Mouse (Mus musculus): ENCODE measurements around the gene Tubd1.

DNA sequence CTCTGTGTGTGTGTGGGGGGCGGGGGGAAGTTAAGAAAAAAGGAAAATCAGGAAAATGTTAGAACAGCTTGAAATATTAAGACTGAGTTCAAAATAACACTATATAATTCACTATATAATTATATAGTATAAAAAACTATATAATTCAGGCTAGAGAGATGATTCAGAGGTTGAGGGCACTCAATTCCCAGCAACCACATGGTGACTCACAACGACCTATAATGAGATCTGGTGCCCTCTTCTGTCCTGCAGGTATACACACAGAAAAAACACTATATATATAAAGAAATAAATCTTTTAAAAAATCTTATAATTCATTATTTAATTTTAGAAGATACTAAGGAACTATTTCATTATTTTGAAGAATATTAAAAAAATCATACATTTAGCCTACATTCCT, 36.8 kb upstream of the Tubd1 start:
- TF ChIP-seq POLR2A (IDR thresholded peaks at IDR 0.05; ENCODE audit: control insufficient read depth, low read depth, low read length) (no peak), CTCF (IDR thresholded peaks at IDR 0.05; ENCODE audit: control insufficient read depth, insufficient read depth, insufficient replicate concordance, low read depth, low read length) (no peak)
